Comparison of ENCODE assay signal across 18 mouse cellular contexts in genomic region chr2:172437371-172437952, GRCm38 (mm10). TPM values are rescaled to one million over a fixed set of nuclear protein-coding genes. Genes with fewer than 3 reads are reported as not detected.
DNase-seq lines count a peak whose midpoint lies in the region; ATAC-seq and TF ChIP-seq lines count a peak whose summit lies in the region.
"Had no signal": no experiment of that assay in that cellular context is flagged by ENCODE, and none has a peak within 500 bp of the region (broad histone marks: within the 10 kb centered on the region; RNA-seq: fewer than 3 reads in every experiment).

No protein-coding gene starts in this region.

- DNase-seq in heart, adult 18-20 months = peak; percentile 10 to 24
- DNase-seq in heart, adult 8-10 months (ENCODE audit: low spot score) = no peak
- peak; percentile 33 for DNase-seq in thymus, postnatal 0 days (ENCODE audit: low spot score)
- DNase-seq in thymus, postnatal 14 days = no peak
- DNase-seq in layer of hippocampus, adult 9-10 months (ENCODE audit: low spot score) = no peak
- no peak for DNase-seq in urinary bladder, adult 18-20 months (ENCODE audit: low spot score in 2 of 2)
- DNase-seq: cerebellum, adult 2 months; kidney, postnatal 10 days; lung, embryonic 14.5 days; thymus, postnatal 36 days had no signal

- H3K27ac ChIP-seq in small intestine, adult 2 months (ENCODE audit: insufficient read depth, low read depth, low read length) = peak overlapping the region; percentile 48
- H3K27ac ChIP-seq: forebrain, embryonic 13.5 days; midbrain, embryonic 12.5 days had no signal

- H3K4me1 ChIP-seq in small intestine, adult 2 months (ENCODE audit: control insufficient read depth, insufficient read depth, insufficient read length, low read length) = no peaks in the 10 kb centered on the region; the same call in 1 of the 2 replicates

- no peak overlapping the region for H3K4me3 ChIP-seq in small intestine, adult 2 months (ENCODE audit: low read depth, low read length)
- H3K4me3 ChIP-seq: forebrain, embryonic 13.5 days; midbrain, embryonic 12.5 days had no signal

- peak; percentile 31 for ATAC-seq in inflammation-experienced regulatory T-cells, adult 6 months
- ATAC-seq: forebrain, embryonic 13.5 days had no signal

- H3K27me3 ChIP-seq in small intestine, adult 2 months (ENCODE audit: control insufficient read depth, insufficient read depth, low read length) = no peaks in the 10 kb centered on the region
- H3K27me3 ChIP-seq: forebrain, embryonic 13.5 days; midbrain, embryonic 12.5 days had no signal

- TF ChIP-seq CTCF in small intestine, adult 2 months (IDR thresholded peaks at IDR 0.05; ENCODE audit: extremely low read depth, insufficient read length, insufficient replicate concordance, low read depth, low read length) = no peak

- WGBS in small intestine, adult 2 months = 50% methylated on average over 16 of the region's 16 CpGs

- no peak for TF ChIP-seq POLR2A in small intestine, adult 2 months (IDR thresholded peaks at IDR 0.05; ENCODE audit: low read depth, low read length)

- no peaks in the 10 kb centered on the region for H3K36me3 ChIP-seq in small intestine, adult 2 months (ENCODE audit: control insufficient read depth, insufficient read depth, low read length)
- H3K36me3 ChIP-seq: midbrain, embryonic 12.5 days had no signal

RNA-seq across cellular contexts. Expression of gene Rtf2, which starts 2.9 kb away (rescaled TPM):
- 10 to 100 TPM; 30.6 to 32.7 TPM for total RNA-seq in heart, adult 18-20 months (2021)
- 10 to 100 TPM; 30.2 to 38.1 (median 31.4) TPM for total RNA-seq in heart, adult 8-10 months (2022)
- 132 and 144 TPM in 2 replicates for polyA plus RNA-seq in thymus, postnatal 0 days (2015; fragmentation: Nextera tagmentation; extraction: Ambion mirVana)
- polyA plus RNA-seq in inflammation-experienced regulatory T-cells, adult 6 months (2017; shearing (Covaris generic)) = 100 to 1,000 TPM; 125 to 139 (median 135) TPM
- 16.2 and 35.9 TPM in 2 replicates for polyA plus RNA-seq in small intestine, adult 2 months (2012; rRNA removed)

RNA-seq across cellular contexts. Expression of gene Gcnt7, which starts 20.9 kb away (rescaled TPM):
- total RNA-seq in heart, adult 18-20 months (2021) = not detected
- total RNA-seq in heart, adult 8-10 months (2022) = not detected
- polyA plus RNA-seq in thymus, postnatal 0 days (2015; fragmentation: Nextera tagmentation; extraction: Ambion mirVana) = 0.84 and 2.0 TPM in 2 replicates
- 1 to 10 TPM; 3.7 to 5.2 (median 3.8) TPM for polyA plus RNA-seq in inflammation-experienced regulatory T-cells, adult 6 months (2017; shearing (Covaris generic))
- polyA plus RNA-seq in small intestine, adult 2 months (2012; rRNA removed) = not detected in 2 replicates
- total RNA-seq: heart, postnatal 36 days; layer of hippocampus, postnatal 25 days had no signal
- polyA plus RNA-seq: cerebellum, adult 2 months had no signal

RNA-seq across cellular contexts. Expression of gene Fam209, which starts 34.9 kb away (rescaled TPM):
- not detected for total RNA-seq in heart, adult 18-20 months (2021)
- not detected for total RNA-seq in heart, adult 8-10 months (2022)
- 0.90 and 1.0 TPM in 2 replicates for polyA plus RNA-seq in thymus, postnatal 0 days (2015; fragmentation: Nextera tagmentation; extraction: Ambion mirVana)
- 1 to 10 TPM in 2 of 3 experiments, under 1 TPM in 1; 0.83 to 3.0 (median 2.1) TPM for polyA plus RNA-seq in inflammation-experienced regulatory T-cells, adult 6 months (2017; shearing (Covaris generic))
- polyA plus RNA-seq in small intestine, adult 2 months (2012; rRNA removed) = not detected in 2 replicates
- total RNA-seq: heart, postnatal 36 days; layer of hippocampus, postnatal 25 days had no signal
- polyA plus RNA-seq: cerebellum, adult 2 months; limb, embryonic 11.5 days; neural tube, embryonic 11.5 days had no signal

RNA-seq across cellular contexts. Expression of gene Cass4, which starts 43.9 kb away (rescaled TPM):
- under 1 TPM; 0.27 to 0.28 TPM for total RNA-seq in heart, adult 18-20 months (2021)
- total RNA-seq in heart, adult 8-10 months (2022) = under 1 TPM; 0.09 to 0.53 (median 0.35) TPM
- polyA plus RNA-seq in thymus, postnatal 0 days (2015; fragmentation: Nextera tagmentation; extraction: Ambion mirVana) = 2.3 and 2.4 TPM in 2 replicates
- polyA plus RNA-seq in inflammation-experienced regulatory T-cells, adult 6 months (2017; shearing (Covaris generic)) = 10 to 100 TPM in 2 of 3 experiments, 1 to 10 TPM in 1; 9.0 to 14.1 (median 10.6) TPM
- 0.37 and 0.61 TPM in 2 replicates for polyA plus RNA-seq in small intestine, adult 2 months (2012; rRNA removed)
- polyA plus RNA-seq: forebrain, embryonic 13.5 days had no signal

Comparison
In these comparisons a context has a peak if more than half of its experiments do, and no peak if none do; other contexts are left out.
1. DNase-seq: peak in heart, adult 18-20 months (2 of 2) and thymus, postnatal 0 days (single experiment); none in heart, adult 8-10 months (single experiment), thymus, postnatal 14 days (single experiment), layer of hippocampus, adult 9-10 months (single experiment) and urinary bladder, adult 18-20 months (0 of 2).